Comparison of ENCODE assay signal across 8 mouse cellular contexts in genomic region chr5:134688086-134688717, GRCm38 (mm10). TPM values are rescaled to one million over a fixed set of nuclear protein-coding genes. Genes with fewer than 3 reads are reported as not detected.
DNase-seq lines count a peak whose midpoint lies in the region; ATAC-seq lines count a peak whose summit lies in the region.

TSS of gene Limk1 (minus strand) at chr5:134688598.

- peak; percentile 35 for ATAC-seq in embryonic facial prominence, embryonic 11.5 days (replicated peaks; ENCODE audit: insufficient number of reproducible peaks, low FRiP score, low TSS enrichment, low read depth)
- peak; percentile 11 for ATAC-seq in intestine, embryonic 14.5 days (replicated peaks; ENCODE audit: low FRiP score, low TSS enrichment, low read depth)

- peak within 1 kb of the TSS; percentile 89 for H3K27ac ChIP-seq in heart, embryonic 10.5 days
- peak within 1 kb of the TSS; percentile 41; the same call in 1 of the 2 replicates for H3K27ac ChIP-seq in embryonic facial prominence, embryonic 11.5 days (replicated peaks; ENCODE audit: low read depth, low read length)
- H3K27ac ChIP-seq in intestine, embryonic 14.5 days (ENCODE audit: low read depth), result peak within 1 kb of the TSS; percentile 64

- WGBS in heart, embryonic 10.5 days, result 1% methylated on average over 69 of the region's 69 CpGs
- WGBS in embryonic facial prominence, embryonic 11.5 days, result under 1% methylated on average over 63 of the region's 69 CpGs
- WGBS in intestine, embryonic 14.5 days, result under 1% methylated on average over 43 of the region's 69 CpGs

- H3K9me3 ChIP-seq in heart, embryonic 10.5 days, result no peaks in the 10 kb centered on the region
- H3K9me3 ChIP-seq in embryonic facial prominence, embryonic 11.5 days (replicated peaks; ENCODE audit: control insufficient read depth, low read length), result no peaks in the 10 kb centered on the region
- H3K9me3 ChIP-seq in intestine, embryonic 14.5 days (ENCODE audit: control insufficient read depth, low read length), result no peaks in the 10 kb centered on the region

- H3K4me2 ChIP-seq in embryonic facial prominence, embryonic 11.5 days (ENCODE audit: low read depth, low read length), result peak within 1 kb of the TSS; percentile 88
- H3K4me2 ChIP-seq in intestine, embryonic 14.5 days (ENCODE audit: low read length), result peak within 1 kb of the TSS; percentile 66

- peaks cover 21% of the 10 kb centered on the region for H3K4me1 ChIP-seq in heart, embryonic 10.5 days
- H3K4me1 ChIP-seq in embryonic facial prominence, embryonic 11.5 days (ENCODE audit: control insufficient read depth, insufficient read depth, low read length), result no peaks in the 10 kb centered on the region
- peaks cover 7% of the 10 kb centered on the region; the same call in 1 of the 2 replicates for H3K4me1 ChIP-seq in intestine, embryonic 14.5 days (replicated peaks; ENCODE audit: control insufficient read depth, insufficient read depth, low read length)

- peaks cover 5% of the 10 kb centered on the region; the same call in 1 of the 2 replicates for H3K27me3 ChIP-seq in heart, embryonic 10.5 days (ENCODE audit: insufficient read depth, poor library complexity, severe bottlenecking)
- H3K27me3 ChIP-seq in embryonic facial prominence, embryonic 11.5 days (ENCODE audit: control insufficient read depth, insufficient read depth, low read length), result no peaks in the 10 kb centered on the region
- no peaks in the 10 kb centered on the region for H3K27me3 ChIP-seq in intestine, embryonic 14.5 days (replicated peaks; ENCODE audit: control insufficient read depth, insufficient read depth, low read length)

- DNase-seq in heart, embryonic 10.5 days (ENCODE audit: low spot score), result no peak
- no peak for DNase-seq in heart, adult 9 months (ENCODE audit: low spot score in 2 of 2)
- peak; percentile 16 for DNase-seq in ES-CJ7 (ENCODE audit: low read depth, low spot score)
- peak; percentile 32 for DNase-seq in embryonic facial prominence, embryonic 11.5 days (ENCODE audit: low spot score)
- DNase-seq in intestine, embryonic 14.5 days (ENCODE audit: low spot score), result peak; percentile 79
- peak; percentile 37 for DNase-seq in mesoderm, embryonic 11.5 days (ENCODE audit: low read depth, low spot score)
- no peak for DNase-seq in retina, postnatal 1 day
- DNase-seq in ovary, postnatal 36 days (ENCODE audit: low spot score), result no peak

- H3K4me3 ChIP-seq in heart, embryonic 10.5 days, result peak within 1 kb of the TSS; percentile 82
- H3K4me3 ChIP-seq in embryonic facial prominence, embryonic 11.5 days (ENCODE audit: low read depth, low read length), result peak within 1 kb of the TSS; percentile 80
- H3K4me3 ChIP-seq in intestine, embryonic 14.5 days (ENCODE audit: low read depth, low read length), result peak within 1 kb of the TSS; percentile 71

- peak within 1 kb of the TSS; percentile 78 for H3K9ac ChIP-seq in embryonic facial prominence, embryonic 11.5 days (replicated peaks; ENCODE audit: low read length)
- H3K9ac ChIP-seq in intestine, embryonic 14.5 days (ENCODE audit: low read length), result peak within 1 kb of the TSS; percentile 69

- peaks cover 22% of the 10 kb centered on the region for H3K36me3 ChIP-seq in heart, embryonic 10.5 days
- no peaks in the 10 kb centered on the region for H3K36me3 ChIP-seq in embryonic facial prominence, embryonic 11.5 days (replicated peaks; ENCODE audit: control insufficient read depth, insufficient read depth, low read depth, low read length)
- 0 out of 2 replicates have a peak, but pooled peaks cover 10% of the 10 kb centered on the region for H3K36me3 ChIP-seq in intestine, embryonic 14.5 days (ENCODE audit: control insufficient read depth, insufficient read depth, low read length)

RNA-seq across cellular contexts. Expression of gene Limk1, which starts in this region (rescaled TPM):
- 3.7 and 4.7 TPM in 2 replicates for polyA plus RNA-seq in heart, embryonic 10.5 days (2016; fragmentation: Nextera tagmentation; extraction: Ambion mirVana)
- polyA plus RNA-seq in embryonic facial prominence, embryonic 11.5 days (2014; fragmentation: Nextera tagmentation; extraction: Ambion mirVana), result 4.6 and 6.5 TPM in 2 replicates
- 4.7 and 5.3 TPM in 2 replicates for polyA plus RNA-seq in intestine, embryonic 14.5 days (2014; fragmentation: Nextera tagmentation; extraction: Ambion mirVana)

Comparison
In these comparisons a context has a peak if more than half of its experiments do, and no peak if none do; other contexts are left out.
1. DNase-seq: peak in ES-CJ7 (single experiment), embryonic facial prominence, embryonic 11.5 days (single experiment), intestine, embryonic 14.5 days (single experiment) and mesoderm, embryonic 11.5 days (single experiment); none in heart, embryonic 10.5 days (single experiment), heart, adult 9 months (0 of 2), retina, postnatal 1 day (single experiment) and ovary, postnatal 36 days (single experiment).
2. Peak in every context shown above with its lines, with median percentiles within 50 percentile points of each other: H3K27ac ChIP-seq and H3K4me3 ChIP-seq.